Mouse (Mus musculus): ENCODE measurements around the gene Acsm2. TPM values are rescaled to one million over a fixed set of nuclear protein-coding genes. Genes with fewer than 3 reads are reported as not detected.

Gene Acsm2
- total RNA-seq, 2 experiments from 2014 or later, result not detected

DNA sequence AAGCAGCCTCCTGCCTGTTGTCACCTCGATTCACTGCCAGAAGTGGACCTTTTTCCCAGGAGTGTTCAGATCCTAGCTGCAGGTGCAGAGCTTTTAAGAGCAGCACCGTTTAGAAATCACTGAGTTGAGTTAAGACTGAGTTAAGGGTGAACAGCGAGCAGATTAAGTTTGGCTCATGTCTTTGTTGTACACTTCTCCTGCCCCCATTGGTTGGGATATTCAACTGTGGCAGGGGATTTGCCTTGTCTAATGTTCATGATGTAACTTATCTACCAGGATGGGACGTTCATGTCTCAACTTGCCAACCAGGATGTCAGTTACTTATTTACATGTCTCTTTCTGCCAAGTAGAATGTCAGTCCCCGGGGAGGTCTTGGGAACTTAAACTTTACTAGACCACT, 88.2 kb downstream of the Acsm2 start:
- no peak for DNase-seq (ENCODE audit: low spot score in 2 of 2)
- intact Hi-C loops (cut with DNase I), result no loop called here

Other genes starting within 250 kb of the Acsm2 start
- gene Gp2, start 95.1 kb upstream of the Acsm2 start, total RNA-seq (2021), result not detected
- not detected for gene Umod, start 75.1 kb upstream of the Acsm2 start, total RNA-seq (2021)
- gene Acsm5, start 34.9 kb upstream of the Acsm2 start, total RNA-seq (2021), result under 1 TPM; 0.79 to 0.84 TPM
- gene Pdilt, start 30.9 kb upstream of the Acsm2 start, total RNA-seq (2021), result not detected
- gene Acsm1, start 52.7 kb downstream of the Acsm2 start, total RNA-seq (2021), result not detected
- gene Acsm4, start 135.7 kb downstream of the Acsm2 start, total RNA-seq (2021), result not detected
- gene Thumpd1, start 166.5 kb downstream of the Acsm2 start, total RNA-seq (2021), result 10 to 100 TPM; 42.4 to 44.7 TPM
- not detected for gene Acsm3, start 206.6 kb downstream of the Acsm2 start, total RNA-seq (2021)
- gene Rexo5, start 239.7 kb downstream of the Acsm2 start, total RNA-seq (2021), result 1 to 10 TPM in 1 of 2 experiments, under 1 TPM in 1; 0.25 to 1.9 TPM
- 1 to 10 TPM; 5.4 to 7.5 TPM for gene Eri2, start 239.7 kb downstream of the Acsm2 start, total RNA-seq (2021)